ENCODE assay signal across 33 mouse cellular contexts in genomic region chr9:98393496-98393895, GRCm38 (mm10). TPM values are rescaled to one million over a fixed set of nuclear protein-coding genes. Genes with fewer than 3 reads are reported as not detected.
"Had no signal": no experiment of that assay in that cellular context is flagged by ENCODE, and none has a peak within 500 bp of the region (broad histone marks: within the 10 kb centered on the region; RNA-seq: fewer than 3 reads in every experiment).

No protein-coding gene starts in this region.

- H3K4me1 ChIP-seq: lung, embryonic 15.5 days; midbrain, embryonic 10.5 days; midbrain, embryonic 12.5 days; midbrain, embryonic 15.5 days; neural tube, embryonic 12.5 days had no signal

- H3K36me3 ChIP-seq: limb, embryonic 10.5 days; limb, embryonic 12.5 days; limb, embryonic 13.5 days; limb, embryonic 15.5 days; lung, embryonic 15.5 days; midbrain, embryonic 10.5 days; midbrain, embryonic 12.5 days; midbrain, embryonic 15.5 days; neural tube, embryonic 12.5 days had no signal

- DNase-seq: left cerebral cortex, postnatal 4 days; liver; liver, embryonic 13.5 days; liver, postnatal 0 days; lung, adult 18-20 months; lung, adult 2 months; lung, embryonic 14.5 days; lung, postnatal 10 days; lung, postnatal 14 days; lung, postnatal 36 days; lung, postnatal 4 days; midbrain, embryonic 14.5 days had no signal

- H3K9ac ChIP-seq: limb, embryonic 12.5 days; limb, embryonic 13.5 days; limb, embryonic 15.5 days; liver, embryonic 12.5 days; liver, embryonic 13.5 days; liver, embryonic 14.5 days; liver, embryonic 15.5 days; liver, postnatal 0 days; lung, embryonic 14.5 days; lung, embryonic 15.5 days; midbrain, embryonic 12.5 days; midbrain, embryonic 15.5 days; neural tube, embryonic 12.5 days had no signal

- H3K4me2 ChIP-seq: limb, embryonic 12.5 days; limb, embryonic 13.5 days; limb, embryonic 15.5 days; liver, embryonic 11.5 days; liver, embryonic 12.5 days; liver, embryonic 13.5 days; liver, embryonic 15.5 days; lung, embryonic 14.5 days; lung, embryonic 15.5 days; midbrain, embryonic 12.5 days; midbrain, embryonic 15.5 days; neural tube, embryonic 12.5 days had no signal

- H3K27me3 ChIP-seq: limb, embryonic 12.5 days; limb, embryonic 15.5 days; liver, embryonic 12.5 days; liver, embryonic 13.5 days; liver, embryonic 15.5 days; lung, embryonic 15.5 days; megakaryocyte, embryonic 14.5 days; midbrain, embryonic 12.5 days; midbrain, embryonic 15.5 days; neural tube, embryonic 12.5 days had no signal

- H3K9me3 ChIP-seq: limb, embryonic 10.5 days; limb, embryonic 13.5 days; limb, embryonic 15.5 days; liver, embryonic 12.5 days; liver, embryonic 13.5 days; liver, embryonic 15.5 days; lung, embryonic 15.5 days; midbrain, embryonic 10.5 days; midbrain, embryonic 12.5 days; midbrain, embryonic 15.5 days; neural tube, embryonic 12.5 days had no signal

- H3K4me3 ChIP-seq: left cerebral cortex, adult 2 months; limb, embryonic 10.5 days; limb, embryonic 12.5 days; limb, embryonic 13.5 days; limb, embryonic 15.5 days; liver, embryonic 12.5 days; liver, embryonic 13.5 days; liver, embryonic 15.5 days; lung, embryonic 15.5 days; megakaryocyte, embryonic 14.5 days; midbrain, embryonic 10.5 days; midbrain, embryonic 12.5 days; midbrain, embryonic 15.5 days; myocyte; neural tube, embryonic 12.5 days had no signal

- ATAC-seq: liver, embryonic 12.5 days; liver, postnatal 0 days; lung, postnatal 0 days; midbrain, embryonic 15.5 days; midbrain, embryonic 16.5 days had no signal

- H3K27ac ChIP-seq: left cerebral cortex, adult 2 months; limb, embryonic 10.5 days; limb, embryonic 12.5 days; limb, embryonic 13.5 days; limb, embryonic 15.5 days; liver, embryonic 12.5 days; liver, embryonic 13.5 days; liver, embryonic 14.5 days; liver, embryonic 15.5 days; lung, embryonic 15.5 days; macrophage; midbrain, embryonic 10.5 days; midbrain, embryonic 12.5 days; midbrain, embryonic 15.5 days; neural tube, embryonic 12.5 days had no signal

RNA-seq across cellular contexts. Expression of gene Rbp1, which starts 29.3 kb away (rescaled TPM):
- total RNA-seq: megakaryocyte, adult 5-6 weeks; monocyte, adult 5-6 weeks had no signal
